Mouse (Mus musculus) right cerebral cortex, postnatal 36 days (tissue): ENCODE results near the gene Ist1.

Experiments
- DNase-seq, 2 experiments: peaks; one replicate each; pipeline ENCODE4 v3.0.0; 2022; ENCODE audit warnings: low spot score in 2 of 2, mixed read lengths in 1 of 2

Ist1 gene

GRCm38 (mm10) chr8:109682120-109682519 is 10.9 kb downstream of the Ist1 start:
- DNase-seq = no peak

GRCm38 (mm10) chr8:109681535-109681934 is 11.5 kb downstream of the Ist1 start:
- no peak for DNase-seq

GRCm38 (mm10) chr8:109675896-109676643 is 17.0 kb downstream of the Ist1 start:
- DNase-seq = peak; percentile 60 to 76

DNA sequence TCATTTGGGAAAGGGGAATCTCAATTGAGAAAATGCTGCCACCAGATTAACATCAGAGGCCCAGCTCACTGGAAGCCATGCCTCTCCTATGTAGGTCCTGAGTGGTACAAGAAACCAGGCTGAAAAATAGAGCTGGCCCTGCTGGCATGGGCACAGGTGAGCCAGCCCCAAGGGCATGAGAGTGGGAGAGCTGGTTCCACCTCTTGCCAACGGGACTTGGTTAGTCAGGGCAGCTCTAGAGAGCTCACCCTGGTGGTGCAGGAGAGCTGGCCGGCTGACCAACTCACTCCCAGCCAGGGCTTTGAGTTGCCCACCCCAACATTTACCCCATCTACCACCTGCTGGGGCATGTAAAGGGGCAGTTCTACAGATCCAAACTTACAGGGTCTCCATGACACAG is 19.5 kb downstream of the Ist1 start:
- no peak for DNase-seq

DNA sequence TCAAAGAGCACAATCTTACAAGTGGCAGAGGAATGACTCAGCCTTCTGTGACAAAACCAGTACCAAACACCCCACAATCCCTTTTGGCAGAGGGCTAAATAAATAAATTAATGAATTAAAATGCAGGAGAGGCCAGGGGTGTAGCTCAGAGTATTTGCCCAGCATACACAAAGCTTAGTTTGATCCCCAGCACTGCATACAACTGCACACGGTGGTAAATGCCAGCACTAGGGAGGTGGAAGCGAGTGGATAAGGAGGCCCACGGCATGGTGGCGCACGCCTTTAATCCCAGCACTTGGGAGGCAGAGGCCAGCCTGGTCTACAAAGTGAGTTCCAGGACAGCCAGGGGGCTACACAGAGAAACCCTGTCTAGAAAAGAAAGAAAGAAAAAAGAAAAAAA is 20.4 kb downstream of the Ist1 start:
- no peak for DNase-seq

GRCm38 (mm10) chr8:109666616-109667015 is 26.4 kb downstream of the Ist1 start:
- DNase-seq = no peak

DNA sequence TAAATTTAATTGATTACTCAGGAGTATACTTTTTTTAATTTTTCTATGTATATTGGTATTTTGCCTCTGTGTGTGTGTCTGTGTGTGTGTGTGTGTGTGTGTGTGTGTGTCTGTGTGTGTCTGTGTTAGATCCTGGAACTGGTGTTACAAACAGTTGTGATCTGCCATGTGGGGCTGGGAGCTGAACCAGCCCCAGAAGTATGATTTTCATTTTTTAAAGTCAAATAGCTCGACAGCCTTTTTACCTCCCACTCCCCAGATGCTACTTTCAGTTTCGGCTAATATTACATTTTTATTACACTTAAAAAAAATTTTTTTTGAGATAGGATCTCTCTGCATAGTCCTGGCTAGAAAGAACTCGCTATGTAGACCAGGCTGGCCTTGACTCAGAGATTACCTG is 30.7 kb downstream of the Ist1 start:
- DNase-seq = no peak

DNA sequence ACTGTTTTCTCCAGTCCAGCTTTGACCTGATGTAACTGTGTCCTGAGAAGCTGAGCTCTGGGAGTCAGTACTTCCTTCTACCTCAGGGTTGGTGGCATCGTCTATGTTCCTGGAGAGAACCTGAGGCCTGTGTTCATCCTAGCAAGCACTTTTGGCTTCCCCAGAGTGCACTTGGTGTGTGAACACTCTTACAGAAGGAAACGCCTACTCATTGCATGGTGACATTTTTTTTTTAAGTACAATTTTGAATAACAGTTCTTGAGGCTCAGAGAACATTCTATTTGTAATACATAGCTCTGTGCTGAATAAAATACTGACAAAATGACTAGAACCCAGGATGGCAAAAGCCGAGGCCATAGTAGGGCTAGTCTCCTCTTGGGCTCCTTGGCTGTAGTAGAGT is 36.2 kb downstream of the Ist1 start:
- peak in 1 of 2 experiments; percentile 20 for DNase-seq

DNA sequence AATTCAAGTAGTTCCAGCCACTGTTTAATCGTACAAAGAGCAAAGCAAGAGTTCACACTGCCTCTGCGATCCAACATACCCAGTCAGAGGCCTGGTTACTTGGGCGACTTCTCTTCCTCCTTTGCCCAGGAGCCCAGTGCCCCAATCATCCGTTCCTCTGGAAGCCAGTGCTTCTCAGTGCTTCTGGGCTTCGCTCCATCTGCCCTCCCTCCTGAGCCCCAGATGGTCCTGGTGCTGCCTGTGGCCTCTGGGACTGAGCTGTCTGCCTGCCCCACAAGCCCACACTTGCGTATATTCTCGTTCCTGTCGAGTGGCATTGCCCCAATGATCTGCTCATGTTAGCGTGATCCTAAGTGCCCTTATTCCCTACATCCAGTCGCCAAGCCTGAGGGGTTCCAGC is 42.3 kb downstream of the Ist1 start:
- DNase-seq = no peak

GRCm38 (mm10) chr8:109648469-109648868 is 44.6 kb downstream of the Ist1 start:
- no peak for DNase-seq

GRCm38 (mm10) chr8:109647331-109647730 is 45.7 kb downstream of the Ist1 start:
- DNase-seq = no peak

- DNase-seq = no peak
Measured at GRCm38 (mm10) chr8:109641236-109641635, 51.8 kb downstream of the Ist1 start.

DNA sequence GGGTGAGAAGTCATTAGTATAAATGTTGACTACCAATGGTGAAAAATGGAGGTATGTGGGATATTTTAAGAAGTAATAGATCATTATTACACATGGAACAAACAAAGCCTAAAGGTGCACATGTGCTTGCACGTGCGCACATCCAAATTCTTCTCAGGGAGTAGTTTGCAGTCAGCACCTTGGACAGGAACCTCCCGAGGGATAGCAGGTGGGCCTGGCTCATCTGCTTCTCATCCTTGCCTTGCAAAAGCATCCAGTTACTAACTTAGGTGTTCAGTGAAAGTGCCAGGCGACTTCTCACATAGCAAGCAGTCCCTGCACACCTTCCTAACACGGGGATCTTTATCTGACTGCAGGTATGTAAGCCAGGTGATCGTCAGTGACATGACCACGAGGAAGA is 52.6 kb downstream of the Ist1 start:
- no peak for DNase-seq

DNA sequence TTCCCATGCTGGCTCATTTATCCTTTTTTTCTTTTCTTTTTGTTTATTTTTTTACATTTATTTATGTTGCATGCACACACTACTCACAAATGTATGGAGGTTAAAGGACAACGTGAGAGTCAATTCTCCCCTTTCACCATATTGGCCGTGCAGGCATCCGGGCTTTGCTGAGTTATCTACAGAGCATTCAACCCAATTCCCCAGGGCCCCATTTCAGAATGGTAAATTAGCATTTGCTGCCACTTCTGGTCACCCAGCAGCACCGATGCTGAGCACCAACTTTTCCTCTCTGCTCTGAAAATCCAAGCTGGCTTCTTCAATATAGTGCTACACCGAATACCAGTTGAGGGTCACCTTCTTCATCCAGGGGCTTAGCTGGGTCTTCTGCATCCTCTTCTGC is 54.2 kb downstream of the Ist1 start:
- DNase-seq = no peak

DNA sequence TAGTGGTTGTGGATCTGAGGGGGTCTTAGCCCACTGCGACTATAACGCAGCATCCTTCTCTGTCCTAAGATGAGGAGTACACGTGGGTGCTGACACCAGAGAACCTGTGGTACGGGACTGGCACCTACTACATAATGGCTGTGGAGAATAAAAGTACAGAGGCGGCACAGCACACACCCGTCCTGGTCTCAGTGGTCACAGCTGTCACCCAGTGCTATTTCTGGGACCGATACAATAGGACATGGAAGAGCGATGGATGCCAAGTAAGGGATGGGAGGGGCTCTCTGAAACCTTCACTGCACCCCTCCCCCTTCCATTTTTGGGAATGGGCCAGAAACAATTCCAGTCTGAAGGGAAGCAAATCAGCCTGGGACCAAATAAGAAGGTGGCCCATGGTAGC is 57.9 kb downstream of the Ist1 start:
- DNase-seq = no peak

DNA sequence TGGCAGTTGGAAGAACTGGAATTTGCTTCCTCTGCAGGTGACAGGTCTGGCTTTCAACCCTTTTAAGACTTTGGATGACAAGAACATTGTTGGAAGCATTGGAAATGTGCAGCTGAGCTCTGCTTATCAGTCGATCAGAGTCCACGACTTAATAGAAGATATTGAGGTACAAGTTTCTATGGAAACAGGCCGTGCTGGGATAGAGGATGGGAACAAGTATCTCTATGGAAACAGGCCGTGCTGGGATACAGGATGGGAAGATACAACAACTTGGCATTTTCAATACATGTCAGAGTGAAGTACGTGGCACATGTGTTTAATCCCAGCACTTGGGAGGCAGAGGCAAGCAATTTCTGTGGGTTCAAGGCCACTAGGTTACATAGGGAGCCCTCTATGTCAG is 60.6 kb downstream of the Ist1 start:
- DNase-seq = no peak

DNA sequence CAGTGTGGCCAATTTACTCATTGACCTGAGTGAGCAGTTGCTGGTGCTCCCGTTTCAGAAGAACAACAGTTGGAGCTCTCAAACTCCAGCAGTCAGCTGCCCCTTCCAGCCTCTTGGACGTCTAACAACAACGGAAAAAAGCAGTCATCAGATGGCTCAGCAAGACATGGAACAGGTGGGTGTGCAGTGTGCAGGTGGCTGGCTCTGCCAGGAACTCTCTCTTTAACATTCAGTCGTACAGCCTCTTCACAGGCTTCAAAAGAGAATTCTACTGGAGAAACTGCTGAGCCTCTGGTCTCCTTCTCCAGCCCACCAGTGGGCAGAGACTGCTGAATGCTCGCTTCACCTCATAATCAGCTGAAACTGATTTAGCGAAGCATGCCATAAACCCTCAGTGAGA is 64.4 kb downstream of the Ist1 start:
- DNase-seq = peak; percentile 22 to 26
